Mouse (Mus musculus) right cerebral cortex, postnatal 36 days (tissue): ENCODE results near the gene Mfap5.
A peak's percentile ranks its signal among the peaks of the same experiment; 100 is the strongest.
"Not testable (repeated sequence)": the region's sequence is repeated elsewhere in the genome, so short reads cannot be mapped to it uniquely, and the experiment has no call there.

Experiments used
- DNase-seq, 2 experiments: peaks; one replicate each; pipeline ENCODE4 v3.0.0; 2022; ENCODE audit warnings: low spot score in 2 of 2, mixed read lengths in 1 of 2

Gene Mfap5

DNA sequence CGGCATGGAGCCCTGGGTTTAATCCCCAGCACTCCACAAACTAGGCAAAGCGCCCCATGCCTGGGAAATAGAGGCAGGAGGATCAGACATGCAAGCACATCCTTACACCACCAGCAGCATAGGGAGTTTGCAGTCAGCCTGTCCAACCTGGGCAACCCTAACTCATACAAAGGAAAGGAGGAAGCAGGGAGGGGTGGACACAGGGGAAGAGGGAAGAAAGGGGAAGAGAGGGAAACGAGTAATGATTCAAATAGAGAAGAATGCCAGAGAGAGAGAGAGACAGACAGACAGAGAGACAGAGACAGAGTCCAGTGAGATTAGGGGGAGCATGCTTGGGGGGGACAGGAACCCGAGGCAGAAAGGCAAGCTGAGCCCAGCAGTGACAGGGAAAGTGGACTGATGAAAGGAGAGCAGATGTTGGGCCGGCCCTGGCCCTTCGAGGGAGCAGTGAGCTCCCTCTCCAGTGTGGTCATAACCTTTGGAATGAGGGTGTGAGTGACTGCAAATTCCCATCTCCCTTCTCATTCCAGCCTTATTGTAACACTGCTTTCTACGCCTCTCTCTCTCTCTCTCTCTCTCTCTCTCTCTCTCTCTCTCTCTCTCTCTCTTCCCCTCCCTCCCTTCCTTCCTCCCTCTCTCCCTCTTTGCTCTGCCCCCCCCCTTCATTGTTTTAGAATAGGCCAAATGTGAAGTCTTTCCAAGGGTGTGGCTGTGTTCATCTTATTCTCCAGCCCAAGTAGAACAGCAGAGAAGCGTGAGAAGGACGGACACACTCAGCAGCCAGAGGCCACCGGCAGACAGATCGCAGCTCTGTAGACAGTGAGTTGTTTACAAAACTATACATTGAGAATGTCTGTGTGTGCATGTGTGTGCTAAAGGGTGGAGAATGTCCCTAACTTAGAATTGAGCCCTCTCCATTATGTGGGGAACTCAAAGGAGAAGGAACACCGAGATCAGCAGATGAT is 7.6 kb downstream of the Mfap5 start:
- DNase-seq: no peak

DNA sequence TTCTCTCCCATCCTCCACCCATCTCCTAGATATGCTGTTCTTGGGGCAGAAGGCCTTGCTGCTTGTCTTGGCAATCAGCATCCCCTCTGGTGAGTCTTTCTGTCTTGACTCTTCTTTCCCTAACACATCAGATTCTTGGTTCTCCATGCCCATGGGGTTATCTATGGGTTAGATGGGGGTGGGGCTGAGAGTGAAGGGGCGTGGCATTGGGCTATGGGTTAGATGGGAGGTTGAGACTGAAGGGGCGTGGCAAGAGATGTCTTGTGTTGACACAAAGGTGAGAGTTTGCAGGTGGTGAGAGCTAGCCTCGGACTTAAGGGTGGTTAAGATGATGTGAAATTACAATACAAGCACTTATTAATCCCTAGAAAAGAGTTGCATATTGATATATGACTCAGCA is 8.7 kb downstream of the Mfap5 start:
- DNase-seq: no peak

DNA sequence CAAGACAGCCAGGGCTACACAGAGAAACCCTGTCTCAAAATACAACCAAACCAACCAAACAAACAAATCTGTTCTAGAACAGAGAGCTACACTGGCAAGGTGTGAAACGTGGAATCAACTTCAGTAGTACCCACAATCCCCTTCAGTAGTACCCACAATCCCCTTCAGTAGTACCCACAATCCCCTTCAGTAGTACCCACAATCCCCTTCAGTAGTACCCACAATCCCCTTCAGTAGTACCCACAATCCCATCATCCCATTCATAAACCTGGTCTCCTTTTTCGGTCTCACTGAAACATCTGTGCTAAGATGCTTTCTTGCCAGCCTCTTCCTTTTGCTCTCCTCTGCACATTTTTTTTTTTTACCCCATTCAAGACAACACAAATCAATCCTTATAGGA is 10.1 kb downstream of the Mfap5 start:
- DNase-seq: not testable (repeated sequence)

DNA sequence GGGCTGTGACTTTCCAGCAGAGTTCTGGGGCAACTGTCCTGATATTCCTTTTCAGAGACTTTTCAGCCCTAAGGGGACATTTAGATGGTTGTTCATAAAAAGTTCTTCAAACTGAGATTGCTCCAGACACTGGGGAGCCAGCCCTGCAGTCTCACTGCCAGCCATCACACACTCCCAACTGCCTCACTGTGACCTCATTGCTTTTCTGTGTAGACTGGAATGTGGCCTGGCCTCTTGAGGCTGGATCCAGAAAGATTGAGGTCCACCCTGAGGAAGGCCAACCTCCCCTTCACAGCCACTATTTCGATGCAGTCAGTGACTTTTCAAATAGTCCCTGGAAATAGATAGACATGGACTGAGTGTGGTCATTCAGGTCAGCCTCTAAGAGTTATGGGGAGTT is 12.0 kb downstream of the Mfap5 start:
- no peak for DNase-seq

DNA sequence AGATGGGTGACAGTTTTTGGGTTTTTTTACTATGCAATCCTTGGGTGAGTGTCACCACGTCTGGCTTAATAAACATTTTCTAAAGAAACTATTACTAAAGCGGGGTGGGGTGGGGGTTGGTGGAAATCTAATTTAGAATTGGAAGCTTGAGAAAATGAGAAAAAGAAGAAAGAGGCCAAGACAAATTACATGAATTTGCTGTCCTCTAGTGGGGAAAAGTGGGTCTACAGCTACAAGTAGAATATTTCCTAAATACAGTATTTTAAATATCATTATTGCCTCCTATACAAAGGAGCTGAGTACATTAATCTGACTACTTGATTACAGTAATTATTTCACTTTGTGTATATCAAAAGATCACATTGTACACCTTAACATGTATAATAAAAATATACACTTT is 13.7 kb downstream of the Mfap5 start:
- DNase-seq: no peak

DNA sequence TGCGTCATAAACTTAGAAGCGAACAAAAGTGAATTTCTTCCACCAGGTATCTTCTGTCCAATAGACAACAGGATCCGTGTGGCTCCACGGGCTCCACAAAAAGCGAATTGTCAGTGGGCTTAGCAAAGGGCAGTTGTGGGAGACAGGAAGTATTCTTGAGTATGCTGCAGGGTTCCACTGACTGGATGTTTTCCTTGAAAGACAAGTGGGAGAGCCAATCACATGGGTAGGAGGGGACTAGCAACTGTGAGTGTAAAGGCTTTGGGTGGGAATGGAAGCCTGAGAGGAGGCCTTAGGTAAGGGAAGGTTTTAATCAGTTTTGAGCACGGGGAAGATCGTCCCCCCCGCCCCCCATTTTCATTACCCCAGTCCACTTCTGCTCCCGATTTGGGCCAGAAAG is 16.9 kb downstream of the Mfap5 start:
- DNase-seq: no peak

DNA sequence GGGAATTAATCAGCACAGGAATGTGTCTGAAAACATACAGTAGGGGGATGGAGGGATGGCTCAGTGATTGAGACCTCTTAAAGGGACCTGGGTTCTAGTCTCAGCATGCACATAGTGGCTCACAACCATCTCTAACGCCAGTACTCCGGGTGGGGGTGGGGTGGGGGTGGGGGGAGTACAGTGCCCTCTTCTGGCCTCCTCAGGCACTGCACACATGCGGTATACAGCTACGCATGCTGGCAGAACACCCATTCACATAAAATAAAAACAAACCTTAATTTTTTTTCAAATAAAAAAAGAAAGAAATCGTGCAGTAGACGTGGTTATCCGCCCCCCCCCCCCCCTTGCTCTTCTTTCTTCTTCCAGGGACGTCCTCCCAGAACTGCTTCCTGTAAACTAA is 17.6 kb downstream of the Mfap5 start:
- DNase-seq: no peak

DNA sequence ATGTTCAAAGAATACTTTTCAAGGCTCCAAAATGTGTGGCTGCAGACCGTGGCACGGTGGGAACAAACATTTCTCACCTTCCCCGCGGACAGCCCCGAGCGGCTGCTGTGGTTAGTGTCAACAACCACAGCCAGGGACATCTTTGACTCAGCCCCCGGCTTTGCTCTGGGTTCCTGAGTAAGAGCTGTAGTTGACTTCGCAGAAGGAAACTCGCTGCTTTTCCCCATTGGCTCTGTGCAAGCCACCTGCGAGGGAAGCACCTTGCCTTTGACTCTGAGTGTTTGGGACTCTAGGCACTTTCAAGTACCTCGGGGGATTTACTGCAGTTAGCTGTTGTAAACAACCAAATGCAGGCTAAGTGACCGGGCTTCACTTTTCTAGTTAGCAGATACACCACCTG is 22.0 kb downstream of the Mfap5 start:
- DNase-seq: no peak

DNA sequence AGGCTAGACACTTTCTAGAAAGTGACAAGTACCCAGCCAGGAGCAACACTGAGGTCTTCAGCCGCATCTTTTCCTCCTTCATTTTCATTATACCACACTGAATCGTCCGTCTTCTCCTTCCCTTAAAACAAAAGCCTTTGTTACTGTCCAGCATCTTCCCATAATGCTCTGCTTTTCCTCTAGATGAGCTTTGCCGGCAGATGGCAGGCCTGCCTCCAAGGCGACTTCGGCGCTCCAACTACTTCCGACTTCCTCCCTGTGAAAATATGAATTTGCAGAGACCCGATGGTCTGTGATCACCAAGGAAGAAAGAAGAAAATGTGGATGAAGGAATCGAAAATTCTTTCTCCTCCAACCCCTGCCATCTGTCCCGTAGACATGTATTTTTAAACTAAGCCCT is 22.5 kb downstream of the Mfap5 start:
- DNase-seq: no peak

DNA sequence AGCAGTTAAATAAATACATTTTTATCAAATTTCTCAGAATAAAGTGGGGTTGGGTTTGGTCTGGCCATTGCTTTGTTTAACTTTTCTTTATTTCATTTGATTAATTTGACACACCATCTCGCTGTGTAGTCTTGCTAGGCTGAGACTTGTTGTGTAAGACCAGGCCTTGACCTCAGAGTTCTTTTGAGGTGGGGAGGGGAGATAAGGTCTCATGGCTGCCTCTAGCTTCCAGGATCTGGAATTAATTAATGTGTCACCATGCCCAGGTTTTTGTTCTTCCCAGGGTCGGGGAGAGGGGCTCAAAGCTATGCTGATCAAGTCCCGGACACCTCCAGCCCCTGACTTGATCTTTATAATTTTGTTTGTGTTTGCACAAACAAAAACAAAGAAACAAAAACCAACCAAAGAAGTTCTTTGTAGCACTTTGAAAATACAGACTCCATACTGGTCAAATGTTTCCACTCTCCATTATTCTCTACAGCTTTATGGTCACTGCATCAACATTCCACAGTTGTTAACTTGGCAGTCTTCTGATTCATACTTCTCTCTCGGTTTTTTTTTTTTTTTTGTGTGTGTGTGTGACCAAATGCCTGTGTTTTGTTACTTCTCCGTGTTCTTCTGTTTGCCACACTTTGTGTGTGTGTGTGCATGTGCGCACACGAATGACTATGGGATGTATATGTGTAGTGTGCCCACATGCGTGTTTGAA is 26.0 kb downstream of the Mfap5 start:
- no peak for DNase-seq

DNA sequence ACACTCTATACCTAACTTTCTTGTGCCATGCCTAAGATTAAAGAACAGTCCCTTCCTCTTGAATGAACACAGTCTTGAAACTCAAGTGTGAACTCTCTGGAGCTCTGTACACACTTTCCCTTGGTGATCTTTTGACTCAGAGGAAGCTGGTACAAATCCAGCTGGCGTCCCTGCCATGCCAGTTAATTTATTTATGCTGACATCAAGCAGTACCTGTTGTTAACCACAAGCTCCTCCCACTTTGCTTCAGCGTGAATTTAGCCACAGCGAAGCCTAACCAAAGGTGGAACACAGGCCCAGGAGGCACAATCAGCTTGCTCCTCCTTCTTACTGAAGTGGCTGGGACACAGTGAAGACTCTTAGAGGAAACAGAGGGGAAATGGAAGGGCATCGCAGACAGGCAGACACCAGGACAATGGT is 27.2 kb downstream of the Mfap5 start:
- no peak for DNase-seq

DNA sequence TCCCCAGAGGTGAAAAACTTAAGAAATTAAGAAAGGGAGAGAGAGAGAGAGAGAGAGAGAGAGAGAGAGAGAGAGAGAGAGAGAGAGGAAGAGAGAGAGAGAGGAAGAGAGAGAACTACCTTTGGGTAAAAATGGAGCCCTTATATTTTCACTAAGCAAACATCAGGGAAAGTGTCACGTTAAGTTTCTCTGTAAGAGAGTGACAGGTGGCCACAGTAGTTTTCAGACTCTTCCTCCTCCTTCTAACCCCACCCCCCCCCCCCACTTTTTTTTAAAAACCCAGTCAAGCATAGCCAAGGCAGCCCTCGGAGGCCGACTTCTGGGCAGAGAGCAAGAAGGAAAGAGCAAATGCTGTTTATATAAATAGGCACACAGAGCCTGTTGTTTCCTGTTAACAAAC is 28.4 kb downstream of the Mfap5 start:
- DNase-seq: no peak

DNA sequence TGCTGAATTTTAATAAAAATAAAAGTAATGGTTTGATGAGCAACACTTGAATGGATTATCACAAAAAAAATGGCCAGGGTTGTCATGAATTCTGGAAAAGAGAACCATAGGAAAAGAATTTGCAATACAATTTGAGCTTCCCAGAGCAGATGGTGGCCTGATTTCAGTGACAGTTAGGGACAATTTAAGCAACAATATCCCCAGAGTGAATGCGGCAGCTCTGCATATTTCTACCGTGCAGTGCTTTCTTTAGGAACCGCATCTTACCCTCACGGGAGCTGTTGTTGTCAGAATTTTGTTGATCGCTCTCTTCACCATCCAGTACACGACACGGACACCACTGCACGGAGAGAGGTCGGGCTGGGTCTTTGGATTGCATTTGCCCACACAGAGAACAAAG is 33.9 kb downstream of the Mfap5 start:
- DNase-seq: no peak

DNA sequence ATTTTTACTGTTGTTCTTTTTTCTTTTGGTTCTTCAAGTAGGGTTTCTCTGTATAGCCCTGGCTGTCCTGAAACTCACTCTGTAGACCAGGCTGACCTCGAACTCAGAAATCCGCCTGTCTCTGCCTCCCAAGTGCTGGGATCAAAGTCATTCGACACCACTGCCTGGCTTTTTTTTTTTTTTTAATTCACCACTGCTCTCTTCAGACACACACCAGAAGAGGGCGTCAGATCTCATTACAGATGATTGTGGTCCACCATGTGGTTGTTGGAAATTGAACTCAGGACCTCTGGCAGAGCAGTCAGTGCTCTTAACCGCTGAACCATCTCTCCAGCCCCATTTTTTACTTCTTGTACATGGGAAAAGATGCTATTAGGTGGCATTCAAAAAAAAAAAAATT is 36.8 kb downstream of the Mfap5 start:
- DNase-seq: not testable (repeated sequence)

DNA sequence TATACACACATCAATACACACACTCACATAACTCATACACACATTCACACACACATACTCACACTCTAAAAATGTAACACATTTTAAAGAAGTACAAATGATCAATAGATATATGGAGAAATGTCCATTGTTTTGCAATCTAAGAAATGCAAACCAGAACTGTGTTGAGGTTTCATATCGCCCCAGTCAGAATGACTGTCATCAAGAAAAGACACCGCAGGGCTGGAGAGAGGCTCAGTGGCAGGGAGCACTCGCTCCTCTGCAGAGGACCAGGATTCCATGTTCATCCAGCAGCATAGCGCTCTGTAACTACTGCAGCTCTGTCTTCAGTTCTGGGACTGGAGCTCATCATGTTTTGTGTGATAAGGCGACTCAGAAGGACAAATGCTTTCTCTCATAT is 37.9 kb downstream of the Mfap5 start:
- no peak for DNase-seq

DNA sequence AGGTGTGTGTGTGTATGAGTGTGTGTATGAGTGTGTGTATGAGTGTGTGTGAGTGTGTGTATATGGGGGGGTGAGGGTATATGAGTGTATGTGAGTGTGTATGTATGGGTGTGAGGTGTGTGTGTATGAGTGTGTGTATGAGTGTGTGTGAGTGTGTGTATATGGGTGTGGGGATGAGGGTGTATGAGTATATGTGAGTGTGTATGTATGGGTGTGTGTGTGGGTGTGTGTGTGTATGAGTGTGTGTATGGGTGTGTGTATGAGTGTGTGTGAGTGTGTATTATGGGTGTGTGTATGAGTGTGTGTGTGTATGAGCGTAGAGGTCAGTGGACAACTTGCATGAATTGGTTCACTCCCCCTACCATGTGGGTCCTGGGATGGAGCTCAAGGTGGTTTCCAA is 39.0 kb downstream of the Mfap5 start:
- no peak for DNase-seq

DNA sequence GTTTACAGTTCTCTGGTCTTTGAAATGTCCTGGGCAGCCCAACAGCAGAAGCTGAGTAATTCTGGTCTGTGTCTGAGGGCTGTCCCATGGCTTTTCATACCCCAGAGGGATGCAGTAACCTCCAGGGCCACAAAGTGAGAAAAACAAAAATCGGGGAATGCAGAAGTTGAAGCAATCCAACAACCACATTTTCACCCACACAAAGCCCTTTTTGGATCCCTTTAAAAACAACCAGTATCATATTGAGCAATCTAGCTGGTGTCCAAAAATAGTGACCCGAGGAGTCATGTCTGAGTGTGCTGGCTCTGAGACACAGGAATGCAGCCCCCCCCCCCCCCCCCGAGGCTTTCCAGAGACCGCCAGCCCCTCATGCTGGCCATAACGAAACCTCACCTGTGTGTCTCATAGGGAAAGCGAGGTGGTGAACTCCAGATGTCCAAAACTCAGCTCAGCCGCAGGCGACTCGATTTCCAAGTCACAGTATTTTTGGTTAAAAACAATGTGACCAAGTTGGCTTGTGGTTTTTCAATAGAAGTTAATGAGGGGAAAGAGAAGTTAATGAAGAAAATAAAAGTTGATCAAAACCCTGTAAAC is 39.7 kb downstream of the Mfap5 start:
- no peak for DNase-seq

DNA sequence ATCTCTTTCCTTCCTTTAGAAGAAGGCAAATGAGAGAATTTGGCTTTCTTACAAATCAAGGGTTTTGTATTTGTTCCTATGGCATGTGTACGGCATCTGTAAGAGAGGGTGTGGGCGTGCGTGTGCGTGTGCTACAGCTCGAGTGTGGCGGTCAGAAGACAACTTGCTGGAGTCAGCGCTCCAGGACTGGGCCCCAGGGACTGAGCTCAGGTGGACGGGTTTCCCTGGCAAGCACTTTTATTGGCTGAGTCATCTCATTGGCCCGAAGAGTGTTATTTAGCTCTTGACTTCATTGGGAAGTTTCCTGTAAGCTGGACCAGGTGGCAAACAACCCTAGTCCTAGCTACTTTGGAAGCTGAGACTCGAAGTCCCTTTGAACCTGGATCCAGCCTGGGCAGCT is 40.3 kb downstream of the Mfap5 start:
- DNase-seq: no peak

DNA sequence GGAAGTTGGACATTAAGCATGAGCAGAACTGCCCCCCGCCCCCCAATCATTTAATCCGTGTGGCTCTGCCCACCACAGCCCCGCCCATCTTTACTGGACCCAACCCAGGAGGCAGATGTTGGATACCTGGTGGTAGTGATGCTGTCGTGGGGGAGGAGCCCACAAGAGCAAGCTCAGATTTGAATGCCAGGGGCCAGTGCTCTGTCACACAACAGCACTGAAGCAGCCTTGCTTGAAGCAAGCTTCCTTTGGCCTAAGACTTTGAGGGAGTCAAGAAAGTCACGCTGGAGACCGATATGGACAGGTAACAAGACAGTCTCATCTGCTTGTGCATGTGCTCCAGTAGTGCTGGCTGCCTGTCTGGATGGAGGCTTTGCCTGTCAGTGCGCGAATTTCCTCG is 48.0 kb downstream of the Mfap5 start, which contains the start of gene Aicda:
TSS of gene Aicda (plus strand) at position 196 of the 400 bp plus-strand sequence.
- no peak for DNase-seq

DNA sequence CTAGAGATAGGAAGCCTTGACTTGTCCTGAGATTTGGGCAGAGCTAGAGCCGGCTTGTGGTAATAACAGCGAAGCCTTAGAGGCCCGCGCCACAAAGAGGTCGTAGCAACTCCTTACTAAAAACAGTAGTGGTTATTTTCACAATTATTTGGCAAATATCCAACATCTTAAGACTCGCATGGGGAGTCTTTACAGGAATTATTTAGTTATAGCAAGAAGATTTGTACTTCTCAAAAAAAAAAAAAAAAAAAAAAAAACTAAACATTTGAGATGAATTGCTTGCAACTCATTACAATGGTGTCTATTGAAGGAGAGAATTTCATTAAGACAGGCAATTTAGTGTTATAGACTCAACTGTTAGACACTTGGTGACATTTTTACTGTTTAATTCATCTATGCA is 48.5 kb downstream of the Mfap5 start:
- no peak for DNase-seq

DNA sequence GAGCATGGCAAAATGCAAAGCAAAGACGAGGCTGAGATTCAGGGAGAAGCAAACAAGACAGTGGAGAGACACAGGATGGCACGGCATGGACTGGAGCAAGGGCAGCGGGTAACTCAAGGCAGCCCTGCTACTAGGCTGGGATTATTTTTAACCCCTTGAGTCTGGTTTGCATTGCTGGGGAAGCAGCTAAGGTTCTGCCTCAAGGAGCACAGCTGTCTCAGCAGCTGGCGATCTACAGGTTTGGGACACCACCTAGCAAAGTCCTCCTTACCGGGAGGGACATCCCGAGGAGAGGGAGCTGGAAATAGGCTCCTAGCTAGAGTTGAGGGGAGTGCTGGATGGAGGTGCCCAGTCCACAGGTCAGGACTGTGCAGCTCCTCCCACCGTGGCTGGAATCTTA is 49.6 kb downstream of the Mfap5 start:
- DNase-seq: no peak

DNA sequence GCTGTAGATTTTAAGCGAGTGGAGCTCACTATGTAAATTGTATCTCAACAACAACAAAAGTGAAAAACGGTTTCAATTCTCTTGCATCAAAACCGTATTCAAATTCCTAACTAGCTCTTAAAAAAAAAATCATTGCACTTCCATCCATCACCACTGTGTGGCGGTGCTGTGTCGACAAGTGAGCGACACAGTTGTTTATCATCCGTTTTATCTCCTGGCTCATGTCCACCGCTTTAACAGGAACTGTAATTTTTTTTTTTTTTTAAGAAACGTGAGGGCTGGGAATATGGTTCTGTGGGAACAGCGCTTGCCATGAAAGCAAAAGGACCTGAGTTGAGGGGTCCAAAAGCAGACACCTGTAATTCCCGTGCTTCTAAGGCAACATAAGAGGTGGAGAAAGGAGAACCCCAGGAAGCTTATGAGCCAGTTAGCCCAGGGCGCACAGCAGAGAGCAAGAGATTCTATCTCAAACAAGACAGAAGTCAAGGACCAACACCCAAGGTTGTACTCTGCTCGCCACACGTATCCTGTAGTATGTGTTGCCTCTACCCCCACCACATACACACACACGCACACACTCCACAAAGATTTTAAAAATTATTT is 51.4 kb downstream of the Mfap5 start:
- peak; percentile 34 to 57 for DNase-seq
